In genomic region chr6:33722811-33723210, GRCm38 (mm10) we compare ENCODE assay signal across 15 mouse cellular contexts.
"Had no signal": no experiment of that assay in that cellular context is flagged by ENCODE, and none has a peak within 500 bp of the region (broad histone marks: within the 10 kb centered on the region; RNA-seq: fewer than 3 reads in every experiment).

No protein-coding gene starts in this region.

- H3K36me3 ChIP-seq: midbrain, embryonic 12.5 days; neural tube, embryonic 12.5 days; stomach, embryonic 15.5 days had no signal

- H3K27ac ChIP-seq: macrophage; midbrain, embryonic 12.5 days; neural tube, embryonic 12.5 days; stomach, embryonic 15.5 days; stomach, postnatal 0 days had no signal

- H3K4me2 ChIP-seq: lung, embryonic 14.5 days; midbrain, embryonic 12.5 days; neural tube, embryonic 12.5 days; stomach, embryonic 15.5 days had no signal

- H3K4me3 ChIP-seq: megakaryocyte, embryonic 14.5 days; midbrain, embryonic 12.5 days; neural tube, embryonic 12.5 days; stomach, embryonic 15.5 days had no signal

- H3K27me3 ChIP-seq: megakaryocyte, embryonic 14.5 days; midbrain, embryonic 12.5 days; neural tube, embryonic 12.5 days; stomach, embryonic 15.5 days had no signal

- DNase-seq: lung, adult 18-20 months; lung, embryonic 14.5 days; lung, postnatal 10 days; lung, postnatal 36 days; midbrain, embryonic 14.5 days; right cerebral cortex, postnatal 14 days; thymus, adult 2 months; thymus, postnatal 25 days; thymus, postnatal 4 days had no signal
